Mouse (Mus musculus): Measurements from ENCODE around the gene Pde4c. TPM values are rescaled to one million over a fixed set of nuclear protein-coding genes. Genes with fewer than 3 reads are reported as not detected.

Gene Pde4c
- total RNA-seq, 1 experiment from 2014 or later: 1.9 TPM

DNA sequence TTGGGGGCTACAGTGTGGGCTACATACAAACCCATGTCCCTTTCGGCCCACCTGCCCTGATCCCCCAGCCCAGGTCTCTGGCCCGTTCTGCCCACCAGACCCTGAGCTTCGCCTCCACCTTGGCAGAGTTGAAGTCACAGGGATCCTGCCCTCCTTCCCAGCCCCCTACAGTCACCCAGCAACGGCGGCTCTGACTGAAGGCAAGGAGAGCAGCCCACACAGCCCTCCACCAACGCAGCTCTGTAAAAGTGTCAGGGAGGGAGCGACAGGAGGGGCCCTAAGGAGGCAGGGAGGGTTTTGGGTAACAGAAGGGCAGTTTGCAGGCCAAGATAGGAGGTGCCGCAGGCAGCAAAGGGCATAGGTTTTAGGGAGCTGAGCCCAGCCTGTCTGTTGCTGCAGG is 67.3 kb downstream of the Pde4c start:
- no peak for DNase-seq

GRCm38 (mm10) chr8:70791294-70791701 is 67.8 kb downstream of the Pde4c start:
- DNase-seq: peak; percentile 71

GRCm38 (mm10) chr8:70791975-70792691 is 68.6 kb downstream of the Pde4c start:
- peak; percentile 99 for DNase-seq

- peak; percentile 81 for DNase-seq
These were observed 69.2 kb downstream of the Pde4c start for GRCm38 (mm10) chr8:70792700-70793099.

- DNase-seq: no peak
These were observed 70.7 kb downstream of the Pde4c start for GRCm38 (mm10) chr8:70794215-70794614.

- DNase-seq: no peak
These were observed 71.8 kb downstream of the Pde4c start for GRCm38 (mm10) chr8:70795370-70795769.

- DNase-seq: no peak
These were observed 73.0 kb downstream of the Pde4c start for GRCm38 (mm10) chr8:70796403-70797080.

GRCm38 (mm10) chr8:70797081-70798070 is 73.9 kb downstream of the Pde4c start:
- DNase-seq: peak; percentile 93

DNA sequence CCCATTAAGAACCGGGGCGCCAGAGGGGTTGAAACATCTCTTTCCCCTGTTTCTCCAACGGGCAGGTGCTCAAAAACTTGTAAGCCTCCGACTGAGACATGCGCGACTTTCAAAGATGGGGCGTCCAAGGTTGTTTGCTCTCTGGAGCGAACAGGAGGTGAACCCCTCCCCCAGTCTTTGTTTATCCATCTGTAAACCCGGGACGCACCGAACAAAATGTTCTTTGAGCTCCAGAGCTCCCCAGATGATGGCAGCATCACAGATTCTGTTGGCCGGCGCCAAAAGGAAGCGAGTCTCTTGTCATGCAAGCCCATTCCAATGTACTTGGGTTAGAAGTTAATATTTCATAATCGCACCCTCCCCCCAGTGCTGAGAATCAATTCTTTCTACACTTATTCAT is 74.8 kb downstream of the Pde4c start:
- no peak for DNase-seq

DNA sequence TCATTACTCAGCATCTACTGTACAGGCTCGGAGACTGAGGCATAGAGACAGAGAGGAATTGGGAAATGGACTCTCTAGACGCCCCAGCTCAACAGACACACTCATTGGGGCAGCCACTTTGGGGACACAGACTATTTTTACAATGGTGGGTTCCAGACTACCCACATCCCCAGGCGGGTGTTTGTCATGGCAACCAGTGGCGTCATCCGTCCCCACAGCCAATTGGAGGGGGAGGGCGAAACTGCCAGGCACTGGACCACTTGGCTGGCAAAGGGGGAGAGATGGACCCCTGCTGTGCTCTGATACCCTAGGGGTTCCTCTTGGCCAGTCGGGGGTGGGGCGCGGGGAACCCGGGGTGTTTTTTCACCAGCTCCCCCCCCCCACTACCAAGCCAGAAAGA is 77.1 kb downstream of the Pde4c start:
- no peak for DNase-seq

Small RNA genes within 50 kb of the gene (microRNA-seq; reads per million reads assigned to microRNA genes)
- 0.43 to 1.1 reads per million in 2 experiments for gene Mir7240

Other genes starting within 250 kb of the Pde4c start
- 15.7 and 16.3 TPM in 2 replicates for gene Klhl26, start 246.8 kb upstream of the Pde4c start, total RNA-seq (2021)
- gene Tmem59l, start 236.4 kb upstream of the Pde4c start, total RNA-seq (2021): 4.6 and 5.6 TPM in 2 replicates
- not detected in 2 replicates for gene Crlf1, start 230.6 kb upstream of the Pde4c start, total RNA-seq (2021)
- 116 and 123 TPM in 2 replicates for gene Rex1bd, start 217.0 kb upstream of the Pde4c start, total RNA-seq (2021)
- 1,600 and 1,776 TPM in 2 replicates for gene Uba52, start 212.9 kb upstream of the Pde4c start, total RNA-seq (2021)
- gene Fkbp8, start 196.0 kb upstream of the Pde4c start, total RNA-seq (2021): 235 and 252 TPM in 2 replicates
- gene Kxd1, start 195.8 kb upstream of the Pde4c start, total RNA-seq (2021): 78.9 and 83.1 TPM in 2 replicates
- gene Ell, start 184.3 kb upstream of the Pde4c start, total RNA-seq (2021): 22.4 and 22.9 TPM in 2 replicates
- gene Isyna1, start 129.3 kb upstream of the Pde4c start, total RNA-seq (2021): 77.2 and 84.7 TPM in 2 replicates
- 84.4 and 102 TPM in 2 replicates for gene Ssbp4, start 114.8 kb upstream of the Pde4c start, total RNA-seq (2021)
- gene Lrrc25, start 107.6 kb upstream of the Pde4c start, total RNA-seq (2021): 1.6 and 2.0 TPM in 2 replicates
- gene Gdf15, start 91.3 kb upstream of the Pde4c start, total RNA-seq (2021): 0.79 and 1.0 TPM in 2 replicates
- gene Pgpep1, start 63.3 kb upstream of the Pde4c start, total RNA-seq (2021): 73.1 and 86.5 TPM in 2 replicates
- gene Lsm4, start 50.5 kb upstream of the Pde4c start, total RNA-seq (2021): 76.0 and 78.6 TPM in 2 replicates
- gene Jund, start 24.8 kb upstream of the Pde4c start, total RNA-seq (2021): 165 and 174 TPM in 2 replicates
- gene Iqcn, start 20.3 kb upstream of the Pde4c start, total RNA-seq (2021): 0.11 and 0.19 TPM in 2 replicates
- 0.70 TPM in 1 of 2 replicates, not detected in the other for gene Gm3336, start 5.2 kb upstream of the Pde4c start, total RNA-seq (2021)
- 56.2 and 75.1 TPM in 2 replicates for gene Rab3a, start 31.0 kb downstream of the Pde4c start, total RNA-seq (2021)
- 113 and 123 TPM in 2 replicates for gene Mpv17l2, start 37.2 kb downstream of the Pde4c start, total RNA-seq (2021)
- 35.4 and 44.0 TPM in 2 replicates for gene Pik3r2, start 53.0 kb downstream of the Pde4c start, total RNA-seq (2021)
- gene Mast3, start 81.3 kb downstream of the Pde4c start, total RNA-seq (2021): 22.9 and 28.2 TPM in 2 replicates
- gene Il12rb1, start 84.7 kb downstream of the Pde4c start, total RNA-seq (2021): 0.34 TPM in 1 of 2 replicates, not detected in the other
- gene Arrdc2, start 116.0 kb downstream of the Pde4c start, total RNA-seq (2021): 12.5 and 15.8 TPM in 2 replicates
- gene Kcnn1, start 139.5 kb downstream of the Pde4c start, total RNA-seq (2021): 2.9 and 3.8 TPM in 2 replicates
- gene Ccdc124, start 150.2 kb downstream of the Pde4c start, total RNA-seq (2021): 52.2 and 52.9 TPM in 2 replicates
- 0.30 TPM in 1 of 2 replicates, not detected in the other for gene Slc5a5, start 169.0 kb downstream of the Pde4c start, total RNA-seq (2021)
- gene Rpl18a, start 173.7 kb downstream of the Pde4c start, total RNA-seq (2021): 1,399 and 1,708 TPM in 2 replicates
- gene Map1s, start 182.2 kb downstream of the Pde4c start, total RNA-seq (2021): 26.2 and 32.1 TPM in 2 replicates